ENCODE assay signal across 8 mouse cellular contexts in genomic region chr7:121707073-121707667, GRCm38 (mm10). TPM values are rescaled to one million over a fixed set of nuclear protein-coding genes. Genes with fewer than 3 reads are reported as not detected.
DNase-seq lines count a peak whose midpoint lies in the region; ATAC-seq lines count a peak whose summit lies in the region.

TSS of gene Usp31 (minus strand) at chr7:121707253.

- peaks cover 10% of the 10 kb centered on the region for H3K4me1 ChIP-seq in lung, embryonic 16.5 days (replicated peaks; ENCODE audit: control insufficient read depth, insufficient read depth, low read length)

- peak within 1 kb of the TSS; percentile 87 for H3K4me3 ChIP-seq in lung, embryonic 16.5 days (ENCODE audit: low read length)

- ATAC-seq in hematopoietic stem cell, adult 5-6 weeks (replicated peaks in 1 of 2; ENCODE audit: insufficient read depth in 1 of 2, low FRiP score in 2 of 2, low TSS enrichment in 1 of 2, low read depth in 1 of 2, poor library complexity in 2 of 2, severe bottlenecking in 2 of 2), result peak; percentile 98 to 99
- peak; percentile 99 for ATAC-seq in lung, embryonic 16.5 days (ENCODE audit: low read depth)

- peak within 1 kb of the TSS; percentile 74 for H3K9ac ChIP-seq in lung, embryonic 16.5 days (ENCODE audit: low read length)

- no peaks in the 10 kb centered on the region; the same call in 1 of the 2 replicates for H3K27me3 ChIP-seq in lung, embryonic 16.5 days (ENCODE audit: control insufficient read depth, insufficient read depth, low read depth, low read length)

- WGBS in lung, embryonic 16.5 days, result under 1% methylated on average over 50 of the region's 82 CpGs

- peak within 1 kb of the TSS; percentile 36; the same call in 1 of the 2 replicates for H3K27ac ChIP-seq in lung, embryonic 16.5 days (ENCODE audit: low read length)

- peak; percentile 94 for DNase-seq in MEL-GATA-1-ER (ENCODE audit: extremely low read depth, low read depth)
- peak; percentile 94 for DNase-seq in cerebellum, adult 8-10 months
- peak; percentile 96 for DNase-seq in forelimb bud, embryonic 11.5 days (ENCODE audit: low read depth, low spot score)
- peak; percentile 95 for DNase-seq in layer of hippocampus, adult 9-10 months (ENCODE audit: low spot score)
- peak; percentile 78 for DNase-seq in ovary, postnatal 10 days (ENCODE audit: low spot score)
- peak; percentile 91 to 93 for DNase-seq in thymus, postnatal 10 days (ENCODE audit: low spot score in 2 of 2)

- H3K36me3 ChIP-seq in lung, embryonic 16.5 days (ENCODE audit: control insufficient read depth, insufficient read depth, low read length), result no peaks in the 10 kb centered on the region

- H3K4me2 ChIP-seq in lung, embryonic 16.5 days (ENCODE audit: low read depth, low read length), result peak within 1 kb of the TSS; percentile 91

- H3K9me3 ChIP-seq in lung, embryonic 16.5 days (ENCODE audit: control insufficient read depth, low read length), result no peaks in the 10 kb centered on the region

RNA-seq across cellular contexts. Expression of gene Usp31, which starts in this region (rescaled TPM):
- 8.3 TPM in 2 replicates for total RNA-seq in hematopoietic stem cell, adult 5-6 weeks (2017)
- 1.7 and 2.0 TPM in 2 replicates for polyA plus RNA-seq in lung, embryonic 16.5 days (2015; fragmentation: Nextera tagmentation; extraction: Ambion mirVana)

Comparison
In these comparisons a context has a peak if more than half of its experiments do, and no peak if none do; other contexts are left out.
1. Peak in every context shown above with its lines: DNase-seq, ATAC-seq, H3K4me3 ChIP-seq and H3K27ac ChIP-seq.